Mouse (Mus musculus) forebrain, postnatal 0 days (tissue): ENCODE data around the gene Olfr392. TPM values are rescaled to one million over a fixed set of nuclear protein-coding genes. Genes with fewer than 3 reads are reported as not detected.

ENCODE experiments used
- ATAC-seq: fragments of 200-750 bp; cut with Nextera tagmentation; 2 replicates; pipeline ENCODE4 v1.8.0; 2017; ENCODE audit warnings: mild to moderate bottlenecking, moderate library complexity
- DNase-seq: peaks from one replicate; pipeline ENCODE4 v3.0.0-alpha.2; 2015
- H3K27ac ChIP-seq: fragments of 300-500 bp; sonication (generic); 2 replicates; pipeline ENCODE4 v1.5.1; 2014; ENCODE audit warnings: low read depth, mild to moderate bottlenecking, antibody characterized with exemption, low read length, moderate library complexity, mixed read lengths
- H3K27me3 ChIP-seq: fragments of 300-500 bp; sonication (generic); 2 replicates; pipeline ENCODE4 v1.6.1; 2014; ENCODE audit warnings: mild to moderate bottlenecking, low read length, mixed read lengths; ENCODE audit not compliant: insufficient read depth
- H3K36me3 ChIP-seq: fragments of 300-500 bp; sonication (generic); 2 replicates; pipeline ENCODE4 v1.6.1; 2014; ENCODE audit warnings: mild to moderate bottlenecking, moderate library complexity; ENCODE audit not compliant: insufficient read depth
- H3K4me1 ChIP-seq: fragments of 300-500 bp; sonication (generic); 2 replicates; pipeline ENCODE4 v1.6.1; 2014; ENCODE audit warnings: antibody characterized with exemption; ENCODE audit not compliant: insufficient read depth
- H3K4me2 ChIP-seq: fragments of 300-500 bp; sonication (generic); 2 replicates; pipeline ENCODE4 v1.6.1; 2014; ENCODE audit warnings: low read depth, mild to moderate bottlenecking, moderate library complexity
- H3K4me3 ChIP-seq: fragments of 300-500 bp; sonication (generic); 2 replicates; pipeline ENCODE4 v1.5.1; 2014; ENCODE audit warnings: low read depth, low read length, mixed read lengths
- H3K9ac ChIP-seq: fragments of 300-500 bp; sonication (generic); 2 replicates; pipeline ENCODE4 v1.6.1; 2014; ENCODE audit warnings: mild to moderate bottlenecking
- H3K9me3 ChIP-seq: fragments of 300-500 bp; sonication (generic); 2 replicates; pipeline ENCODE4 v1.6.1; 2016; ENCODE audit warnings: low read length
- CTCF ChIP-seq: sonication (generic); IDR thresholded peaks from 2 replicates; pipeline ENCODE4 v1.5.1; 2016; ENCODE audit warnings: antibody characterized with exemption, control low read depth, low read depth
- WGBS: fragments of 180-500 bp; shearing (Covaris S2); extraction: QIAGEN DNeasy Blood & Tissue Kit; methylation state at CpG from one replicate; pipeline ENCODE4 v1.1.7; 2014; 5-methylcytosine and 5-hydroxymethylcytosine counted together
- polyA plus RNA-seq: library from polyadenylated mRNA; unstranded; fragments of >200 nt; fragmentation: Nextera tagmentation; extraction: Ambion mirVana; gene quantifications from 2 replicates; pipeline ENCODE4 v1.2.1, GENCODE M21; 2015
- total RNA-seq: library from RNA; depleted of rRNA; stranded (reverse); fragments of >200 nt; gene quantifications from 2 replicates; pipeline ENCODE4 v1.2.3, GENCODE M21; 2014; rRNA removed

The Olfr392 gene
- total RNA-seq (not detected in 2 replicates), polyA plus RNA-seq (not detected in 2 replicates)

GRCm38 (mm10) chr11:73816949-73817348, at the start of gene Olfr392:
Gene Olfr392, minus strand, starts transcription at chr11:73817049.
- no peak for TF ChIP-seq CTCF
- no peak for ATAC-seq
- no peaks in the 10 kb centered on the region for H3K4me1 ChIP-seq
- H3K4me2 ChIP-seq, result no peak within 1 kb of the TSS
- H3K27me3 ChIP-seq, result no peaks in the 10 kb centered on the region
- H3K36me3 ChIP-seq, result no peaks in the 10 kb centered on the region
- DNase-seq, result no peak
- no peak within 1 kb of the TSS for H3K4me3 ChIP-seq
- 93% methylated on average over 1 of the region's 1 CpGs for WGBS
- H3K9ac ChIP-seq, result no peak within 1 kb of the TSS
- H3K27ac ChIP-seq, result no peak within 1 kb of the TSS
- H3K9me3 ChIP-seq, result no peaks in the 10 kb centered on the region

- ATAC-seq, result no peak
These were observed 34.5 kb upstream of the Olfr392 start, which contains the start of gene Olfr393 for GRCm38 (mm10) chr11:73851354-73851753. Gene Olfr393, minus strand, starts transcription at chr11:73851454.

GRCm38 (mm10) chr11:73802952-73803351, 13.9 kb downstream of the Olfr392 start, which contains the start of gene Olfr391-ps:
Gene Olfr391-ps, minus strand, starts transcription at chr11:73803052.
- ATAC-seq, result no peak
- no peak within 1 kb of the TSS for H3K4me3 ChIP-seq
- H3K4me2 ChIP-seq, result no peak within 1 kb of the TSS
- TF ChIP-seq CTCF, result no peak
- peaks cover 5% of the 10 kb centered on the region; the same call in 1 of the 2 replicates for H3K9me3 ChIP-seq
- no peak for DNase-seq
- no peak within 1 kb of the TSS for H3K9ac ChIP-seq
- H3K27me3 ChIP-seq, result no peaks in the 10 kb centered on the region
- no peak within 1 kb of the TSS for H3K27ac ChIP-seq
- H3K4me1 ChIP-seq, result no peaks in the 10 kb centered on the region
- WGBS, result 17% methylated on average over 1 of the region's 1 CpGs
- no peaks in the 10 kb centered on the region for H3K36me3 ChIP-seq

More at GRCm38 (mm10) chr11:73851354-73851753, 34.5 kb upstream of the Olfr392 start, which contains the start of gene Olfr393:
- Histone ChIP-seq H3K27me3 (no peaks in the 10 kb centered on the region), H3K4me2 (no peak within 1 kb of the TSS), H3K36me3 (no peaks in the 10 kb centered on the region), H3K9ac (no peak within 1 kb of the TSS), H3K4me3 (no peak within 1 kb of the TSS), H3K27ac (no peak within 1 kb of the TSS), H3K4me1 (no peaks in the 10 kb centered on the region), H3K9me3 (peaks cover 3% of the 10 kb centered on the region; the same call in 1 of the 2 replicates)
- no peak for TF ChIP-seq CTCF
- no peak for DNase-seq

GRCm38 (mm10) chr11:73782664-73783063, 34.2 kb downstream of the Olfr392 start, which contains the start of gene Olfr390:
Gene Olfr390, plus strand, starts transcription at chr11:73782964.
- 75% methylated on average over 1 of the region's 1 CpGs for WGBS
- TF ChIP-seq CTCF, result no peak
- H3K27me3 ChIP-seq, result no peaks in the 10 kb centered on the region

GRCm38 (mm10) chr11:73780613-73781012, 36.2 kb downstream of the Olfr392 start, which contains the start of gene Olfr389:
Gene Olfr389, minus strand, starts transcription at chr11:73780713.
- Histone ChIP-seq H3K4me1 (no peaks in the 10 kb centered on the region), H3K9ac (no peak within 1 kb of the TSS), H3K4me2 (no peak within 1 kb of the TSS), H3K27me3 (no peaks in the 10 kb centered on the region), H3K36me3 (no peaks in the 10 kb centered on the region), H3K9me3 (no peaks in the 10 kb centered on the region), H3K27ac (no peak within 1 kb of the TSS), H3K4me3 (no peak within 1 kb of the TSS)
- WGBS, result 95% methylated on average over 1 of the region's 1 CpGs
- TF ChIP-seq CTCF, result no peak
- ATAC-seq, result no peak
- no peak for DNase-seq

More at GRCm38 (mm10) chr11:73782664-73783063, 34.2 kb downstream of the Olfr392 start, which contains the start of gene Olfr390:
- no peaks in the 10 kb centered on the region for H3K4me1 ChIP-seq
- H3K27ac ChIP-seq, result no peak within 1 kb of the TSS
- no peak within 1 kb of the TSS for H3K4me2 ChIP-seq
- no peaks in the 10 kb centered on the region for H3K36me3 ChIP-seq
- no peak for ATAC-seq
- no peak within 1 kb of the TSS for H3K9ac ChIP-seq
- 0 out of 2 replicates have a peak, but pooled peaks cover 3% of the 10 kb centered on the region for H3K9me3 ChIP-seq
- no peak within 1 kb of the TSS for H3K4me3 ChIP-seq
- no peak for DNase-seq

Other genes starting within 250 kb of the Olfr392 start
- gene Olfr385, start 224.0 kb downstream of the Olfr392 start, total RNA-seq, result not detected in 2 replicates
- gene Olfr385, start 224.0 kb downstream of the Olfr392 start, polyA plus RNA-seq, result not detected in 2 replicates
- not detected in 2 replicates for gene Olfr384, start 218.5 kb downstream of the Olfr392 start, total RNA-seq
- gene Olfr384, start 218.5 kb downstream of the Olfr392 start, polyA plus RNA-seq, result not detected in 2 replicates
- gene Zfp735, start 128.3 kb downstream of the Olfr392 start, total RNA-seq, result not detected in 2 replicates
- gene Zfp735, start 128.3 kb downstream of the Olfr392 start, polyA plus RNA-seq, result not detected in 2 replicates
- gene Olfr389, start 36.3 kb downstream of the Olfr392 start, total RNA-seq, result not detected in 2 replicates
- gene Olfr389, start 36.3 kb downstream of the Olfr392 start, polyA plus RNA-seq, result not detected in 2 replicates
- gene Olfr390, start 34.1 kb downstream of the Olfr392 start, total RNA-seq, result not detected in 2 replicates
- gene Olfr390, start 34.1 kb downstream of the Olfr392 start, polyA plus RNA-seq, result not detected in 2 replicates
- not detected in 2 replicates for gene Olfr391-ps, start 14.0 kb downstream of the Olfr392 start, total RNA-seq
- gene Olfr391-ps, start 14.0 kb downstream of the Olfr392 start, polyA plus RNA-seq, result not detected in 2 replicates
- gene Olfr393, start 34.4 kb upstream of the Olfr392 start, total RNA-seq, result not detected in 2 replicates
- gene Olfr393, start 34.4 kb upstream of the Olfr392 start, polyA plus RNA-seq, result not detected in 2 replicates
- gene Olfr394, start 73.7 kb upstream of the Olfr392 start, total RNA-seq, result not detected in 2 replicates
- not detected in 2 replicates for gene Olfr394, start 73.7 kb upstream of the Olfr392 start, polyA plus RNA-seq
- not detected in 2 replicates for gene Olfr395, start 92.2 kb upstream of the Olfr392 start, total RNA-seq
- gene Olfr395, start 92.2 kb upstream of the Olfr392 start, polyA plus RNA-seq, result not detected in 2 replicates
- not detected in 2 replicates for gene Olfr23, start 119.6 kb upstream of the Olfr392 start, total RNA-seq
- not detected in 2 replicates for gene Olfr23, start 119.6 kb upstream of the Olfr392 start, polyA plus RNA-seq
- gene Olfr397, start 143.8 kb upstream of the Olfr392 start, total RNA-seq, result not detected in 2 replicates
- gene Olfr397, start 143.8 kb upstream of the Olfr392 start, polyA plus RNA-seq, result not detected in 2 replicates
- gene Olfr398, start 173.4 kb upstream of the Olfr392 start, total RNA-seq, result not detected in 2 replicates
- gene Olfr398, start 173.4 kb upstream of the Olfr392 start, polyA plus RNA-seq, result not detected in 2 replicates
- gene Olfr139, start 239.5 kb upstream of the Olfr392 start, total RNA-seq, result not detected in 2 replicates
- gene Olfr139, start 239.5 kb upstream of the Olfr392 start, polyA plus RNA-seq, result not detected in 2 replicates
- not detected in 2 replicates for gene Olfr399, start 239.6 kb upstream of the Olfr392 start, total RNA-seq
- gene Olfr399, start 239.6 kb upstream of the Olfr392 start, polyA plus RNA-seq, result not detected in 2 replicates